Mouse (Mus musculus): ENCODE results near the gene Ccdc51.

- TF ChIP-seq CTCF (IDR thresholded peaks at IDR 0.05) = peak; percentile 22
- peak; percentile 54 for TF ChIP-seq EP300 (IDR thresholded peaks at IDR 0.05)
Observed at GRCm38 (mm10) chr9:109038901-109039364, 43.4 kb upstream of the Ccdc51 start.

Measured in lung, postnatal 0 days (tissue).